Mouse (Mus musculus) frontal cortex, postnatal 14 days (tissue): ENCODE data around the gene Cyp2u1.

ENCODE experiments used
- DNase-seq, 2 experiments: peaks; one replicate each; pipeline ENCODE4 v3.0.0; 2022; ENCODE audit warnings: low spot score in 2 of 2

Cyp2u1 gene

DNA sequence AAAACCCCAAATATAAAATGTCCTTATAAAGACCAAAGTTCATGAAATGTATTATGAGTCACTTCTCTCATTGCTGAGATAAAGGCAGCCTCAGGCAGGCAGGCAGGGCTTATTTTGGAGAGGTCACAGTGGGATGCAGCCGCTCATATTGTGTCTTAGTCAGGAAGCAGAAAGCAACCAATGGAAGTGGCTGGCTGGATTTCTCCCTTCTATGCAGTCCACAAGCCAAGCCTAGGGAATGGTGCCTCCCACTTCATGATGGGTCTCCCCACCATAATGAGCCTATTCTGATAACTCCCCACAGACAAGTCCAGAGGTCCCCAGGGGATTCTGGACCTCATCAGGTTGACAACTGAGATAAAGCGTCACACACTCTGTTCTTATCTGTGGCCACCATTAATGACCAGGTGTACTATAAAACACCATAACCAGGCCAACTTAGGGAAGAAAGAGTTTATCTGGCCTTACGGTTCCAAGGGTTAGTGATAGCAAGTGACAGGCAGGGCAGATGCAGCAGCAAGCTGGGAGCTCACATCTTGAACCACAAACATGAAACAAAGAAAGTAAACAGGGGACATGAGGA lies 47.5 kb downstream of the Cyp2u1 start:
- DNase-seq: no peak

GRCm38 (mm10) chr3:131254991-131255390 lies 48.0 kb downstream of the Cyp2u1 start:
- DNase-seq: no peak

DNA sequence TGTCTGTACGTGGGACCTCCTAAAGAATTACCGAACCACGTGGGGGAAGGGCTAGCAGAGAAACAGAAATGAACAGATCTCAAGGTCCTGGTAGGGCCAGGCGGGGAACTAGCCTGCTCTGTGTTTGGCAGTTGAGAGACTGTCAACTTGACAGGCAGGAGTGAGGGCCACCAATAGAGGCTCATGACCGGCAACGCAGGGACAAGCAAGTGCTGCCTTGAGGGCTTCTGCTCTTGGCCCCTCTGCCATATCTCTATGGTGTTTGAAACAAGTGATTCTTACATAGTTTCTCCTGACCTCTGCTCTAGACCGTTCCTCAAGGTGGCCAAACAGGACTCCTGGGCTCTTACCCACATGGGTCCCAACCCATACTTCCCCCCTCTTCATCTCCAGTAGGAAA lies 51.4 kb downstream of the Cyp2u1 start:
- DNase-seq: no peak

- no peak for DNase-seq
These were observed 52.0 kb downstream of the Cyp2u1 start for GRCm38 (mm10) chr3:131250978-131251377.

GRCm38 (mm10) chr3:131250283-131250682 lies 52.7 kb downstream of the Cyp2u1 start:
- DNase-seq: no peak

DNA sequence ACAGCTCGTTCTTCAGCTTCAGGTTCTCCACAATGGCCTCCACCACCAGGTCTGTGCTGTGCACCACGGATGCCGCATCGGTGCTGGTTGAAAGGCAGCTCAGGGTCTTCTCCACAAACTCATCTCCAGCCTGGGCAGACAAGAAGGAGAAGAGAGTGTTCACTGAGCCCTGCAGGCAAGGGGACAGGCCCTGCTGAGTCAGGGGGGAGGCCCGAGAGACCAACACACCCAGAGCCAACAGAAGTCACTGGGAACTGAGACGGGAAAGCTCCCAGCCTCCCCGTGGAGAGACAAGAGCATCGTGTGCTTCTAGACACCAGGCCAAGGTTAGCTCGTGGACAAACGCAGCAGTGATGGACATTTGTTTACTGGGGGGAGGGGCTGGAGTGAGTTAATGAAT lies 54.6 kb downstream of the Cyp2u1 start:
- DNase-seq: no peak

GRCm38 (mm10) chr3:131247851-131248250 lies 55.2 kb downstream of the Cyp2u1 start:
- DNase-seq: no peak

- no peak for DNase-seq
These were observed 55.6 kb downstream of the Cyp2u1 start for GRCm38 (mm10) chr3:131247447-131247846.

- no peak for DNase-seq
These were observed 56.4 kb downstream of the Cyp2u1 start for GRCm38 (mm10) chr3:131246579-131247046.

DNA sequence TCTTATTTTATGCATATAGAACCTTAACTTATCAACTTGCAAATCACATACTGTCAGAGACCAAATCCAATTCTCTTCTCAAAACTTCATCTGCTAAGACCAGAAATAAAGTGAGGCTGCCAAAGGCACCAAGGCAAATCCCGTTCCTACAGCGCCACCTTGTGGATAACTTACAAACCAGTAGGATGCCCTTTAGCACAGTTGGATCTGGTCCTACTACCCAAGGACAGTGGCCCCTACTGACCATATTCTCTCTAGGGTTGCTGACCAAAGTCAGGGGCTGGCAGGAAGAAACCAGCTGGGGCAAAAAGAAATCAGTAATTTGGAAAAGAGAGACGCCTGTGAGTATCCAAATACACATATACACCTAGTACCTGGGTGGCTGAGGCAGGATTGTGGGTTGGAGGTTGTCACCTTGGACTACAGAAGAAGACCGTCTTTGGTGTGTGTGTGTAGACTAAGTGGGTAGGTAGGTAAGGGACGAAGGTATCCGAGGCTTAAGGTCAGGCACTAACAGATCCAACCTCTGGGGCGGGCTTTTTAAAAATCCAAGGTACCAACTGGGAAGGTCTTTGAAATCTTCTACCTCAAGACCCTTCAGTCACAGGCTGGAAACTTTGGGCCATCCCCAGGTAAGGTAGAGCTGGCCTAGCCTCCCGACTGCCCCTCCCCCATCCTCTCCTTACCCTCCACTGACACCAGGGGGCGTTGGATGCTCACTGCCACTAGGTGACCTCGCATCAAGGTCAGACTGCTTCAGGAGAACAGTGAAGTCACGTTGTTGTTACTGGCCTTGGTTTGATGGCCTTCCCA lies 57.1 kb downstream of the Cyp2u1 start:
- DNase-seq: peak; percentile 38 to 50
